Mouse (Mus musculus) limb, embryonic 13.5 days (tissue): ENCODE results near the gene Grm4. TPM values are rescaled to one million over a fixed set of nuclear protein-coding genes. Genes with fewer than 3 reads are reported as not detected.

Source experiments
- ATAC-seq: fragments of 200-750 bp; cut with Nextera tagmentation; 2 replicates; pipeline ENCODE4 v1.8.0; 2017; ENCODE audit warnings: low read depth, moderate number of reproducible peaks, moderate TSS enrichment; ENCODE audit not compliant: low FRiP score
- H3K27ac ChIP-seq: fragments of 300-500 bp; sonication (generic); 2 replicates; pipeline ENCODE4 v1.5.1; 2015; ENCODE audit warnings: inconsistent platforms, mild to moderate bottlenecking, moderate library complexity
- H3K27me3 ChIP-seq: fragments of 300-500 bp; sonication (generic); 2 replicates; pipeline ENCODE4 v1.6.1; 2015; ENCODE audit warnings: mild to moderate bottlenecking, inconsistent platforms
- H3K36me3 ChIP-seq: fragments of 300-500 bp; sonication (generic); 2 replicates; pipeline ENCODE4 v1.6.1; 2015; ENCODE audit warnings: inconsistent platforms, mild to moderate bottlenecking, moderate library complexity
- H3K4me1 ChIP-seq: fragments of 300-500 bp; sonication (generic); 2 replicates; pipeline ENCODE4 v1.6.1; 2015; ENCODE audit warnings: inconsistent platforms
- H3K4me2 ChIP-seq: fragments of 300-500 bp; sonication (generic); replicated peaks from 2 replicates; pipeline ENCODE4 v1.6.1; 2015; ENCODE audit warnings: inconsistent platforms, mild to moderate bottlenecking, moderate library complexity
- H3K4me3 ChIP-seq: fragments of 300-500 bp; sonication (generic); 2 replicates; pipeline ENCODE4 v1.5.1; 2015; ENCODE audit warnings: moderate library complexity, mild to moderate bottlenecking, inconsistent platforms
- H3K9ac ChIP-seq: fragments of 300-500 bp; sonication (generic); 2 replicates; pipeline ENCODE4 v1.6.1; 2015; ENCODE audit warnings: mild to moderate bottlenecking, inconsistent platforms
- H3K9me3 ChIP-seq: fragments of 300-500 bp; sonication (generic); 2 replicates; pipeline ENCODE4 v1.6.1; 2016; ENCODE audit warnings: inconsistent platforms
- WGBS: fragments of 180-500 bp; shearing (Covaris S2); methylation state at CpG from one replicate; pipeline ENCODE4 v1.1.7; 2015; 5-methylcytosine and 5-hydroxymethylcytosine counted together
- polyA plus RNA-seq: library from polyadenylated mRNA; unstranded; fragments of >200 nt; fragmentation: Nextera tagmentation; extraction: Ambion mirVana; gene quantifications from 2 replicates; pipeline ENCODE4 v1.2.1, GENCODE M21; 2015

Gene Grm4
- polyA plus RNA-seq, 1 experiment from 2014 or later = 0.34 TPM

DNA sequence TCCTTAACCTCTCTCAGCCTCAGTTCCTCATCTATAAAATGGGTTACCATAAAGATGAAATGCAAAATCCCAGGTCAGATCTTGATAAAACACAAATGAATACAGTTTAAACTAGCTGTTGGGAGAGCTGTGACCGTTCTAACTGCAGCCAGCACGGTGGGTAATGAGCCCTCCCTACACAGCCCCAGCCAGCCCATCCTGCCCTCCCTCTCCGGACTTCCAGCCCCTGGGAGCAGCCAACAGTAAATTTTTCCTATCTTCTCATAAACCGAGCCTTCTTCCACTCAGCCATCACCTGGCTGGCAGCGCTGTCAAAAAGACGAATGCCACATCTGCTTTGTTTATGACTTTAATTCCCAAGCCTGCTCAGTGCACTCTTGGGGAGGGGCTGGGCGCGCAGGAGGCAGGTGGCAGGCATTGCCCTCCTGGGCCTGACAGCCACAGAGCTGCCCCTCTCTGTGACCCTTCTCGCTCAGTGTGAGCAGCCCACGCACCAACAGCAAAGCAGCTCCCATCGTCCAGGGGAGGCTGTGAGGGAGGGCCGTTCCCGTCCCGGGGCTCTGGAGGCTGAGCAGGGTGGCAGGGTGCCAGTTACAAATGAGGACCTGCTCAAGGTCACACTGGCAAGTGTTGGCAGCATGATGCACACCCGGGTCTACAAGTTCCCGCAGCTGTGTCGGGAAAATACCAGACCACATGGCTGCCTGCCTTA, 75.7 kb downstream of the Grm4 start:
- ATAC-seq = no peak
- peaks cover 19% of the 10 kb centered on the region for H3K4me1 ChIP-seq
- H3K9me3 ChIP-seq = no peaks in the 10 kb centered on the region
- H3K36me3 ChIP-seq = no peaks in the 10 kb centered on the region
- H3K27me3 ChIP-seq = no peaks in the 10 kb centered on the region
- H3K9ac ChIP-seq = peak overlapping the region; percentile 0; the same call in 1 of the 2 replicates
- H3K4me3 ChIP-seq = no peak overlapping the region
- 28% methylated on average over 17 of the region's 17 CpGs for WGBS
- H3K4me2 ChIP-seq = no peak overlapping the region
- H3K27ac ChIP-seq = no peak overlapping the region

DNA sequence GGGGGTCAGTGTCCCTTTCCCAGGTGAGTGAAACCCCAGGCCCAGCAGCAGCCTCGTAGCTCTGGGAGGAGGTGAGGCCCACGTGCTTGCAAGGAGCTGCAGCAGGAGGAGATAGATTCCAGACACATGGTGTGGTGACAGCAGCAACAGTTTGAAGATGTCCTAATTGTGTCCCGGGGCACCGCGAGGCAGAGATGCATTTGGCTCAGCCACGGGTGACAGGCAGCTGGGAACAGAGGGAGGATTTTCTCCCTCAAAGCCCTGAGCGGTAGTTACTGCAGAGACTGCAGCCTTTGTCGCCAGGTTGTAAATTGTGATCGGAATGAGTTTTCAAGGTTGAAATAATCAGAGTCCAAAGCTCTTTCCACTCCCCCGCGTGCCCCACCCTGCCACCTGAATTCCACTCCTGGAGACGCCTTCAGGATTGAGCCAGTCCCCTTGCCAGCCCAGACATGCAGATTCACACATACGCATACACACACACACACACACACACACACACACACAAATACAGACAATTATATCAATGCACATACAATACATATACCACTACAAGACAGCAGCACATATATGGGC, 78.6 kb downstream of the Grm4 start:
- no peak for ATAC-seq
- Histone ChIP-seq H3K9me3 (no peaks in the 10 kb centered on the region), H3K9ac (no peak overlapping the region), H3K4me3 (no peak overlapping the region), H3K4me2 (no peak overlapping the region), H3K4me1 (peaks cover 16% of the 10 kb centered on the region), H3K36me3 (no peaks in the 10 kb centered on the region), H3K27ac (no peak overlapping the region), H3K27me3 (no peaks in the 10 kb centered on the region)
- WGBS = 26% methylated on average over 13 of the region's 13 CpGs

DNA sequence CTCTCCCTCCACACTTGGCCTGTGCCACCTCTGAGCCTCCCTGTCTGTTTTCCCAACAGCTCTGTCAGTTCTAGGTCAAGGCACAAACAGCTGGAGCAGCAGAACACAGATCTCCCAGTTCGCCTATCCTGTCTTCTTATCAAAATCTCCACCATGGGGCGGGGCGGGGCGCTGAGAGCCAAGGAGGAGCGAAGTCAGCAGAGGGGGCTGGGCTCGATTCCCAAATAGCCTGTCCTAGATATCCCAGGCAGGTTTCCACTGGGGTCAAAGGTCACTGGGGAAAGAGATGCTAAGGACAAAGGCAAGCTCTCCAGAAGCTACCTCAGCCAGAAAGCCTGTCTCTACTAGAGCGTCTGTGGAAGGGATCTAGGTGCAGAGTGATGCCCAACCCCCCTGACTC, 79.4 kb downstream of the Grm4 start:
- Histone ChIP-seq H3K27me3 (no peaks in the 10 kb centered on the region), H3K4me2 (no peak overlapping the region), H3K36me3 (no peaks in the 10 kb centered on the region), H3K27ac (no peak overlapping the region), H3K4me1 (peaks cover 12% of the 10 kb centered on the region), H3K9ac (no peak overlapping the region), H3K9me3 (no peaks in the 10 kb centered on the region), H3K4me3 (no peak overlapping the region)
- WGBS = 72% methylated on average over 7 of the region's 7 CpGs
- ATAC-seq = no peak

DNA sequence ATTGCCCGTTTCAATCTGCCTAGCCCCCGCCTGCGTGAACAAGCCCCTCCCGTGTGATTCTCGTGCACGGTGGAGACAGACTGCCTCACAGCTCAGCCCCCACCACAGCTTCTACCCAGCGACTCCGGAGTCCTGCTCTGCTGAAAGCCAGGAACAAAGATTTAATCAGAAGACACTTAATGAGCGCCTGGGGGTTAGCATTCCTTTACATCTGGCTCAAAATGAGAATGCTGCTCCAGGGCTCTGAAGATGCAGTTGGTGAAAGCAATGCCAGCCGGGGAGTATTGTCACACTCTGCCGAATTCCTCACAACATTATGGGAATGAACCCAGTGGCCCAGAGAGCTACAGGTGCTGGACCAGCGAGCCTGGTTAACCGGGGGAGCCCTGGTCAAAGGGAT, 85.4 kb downstream of the Grm4 start:
- H3K4me2 ChIP-seq = no peak overlapping the region
- no peak for ATAC-seq
- no peaks in the 10 kb centered on the region for H3K36me3 ChIP-seq
- H3K27ac ChIP-seq = no peak overlapping the region
- peaks cover 24% of the 10 kb centered on the region for H3K4me1 ChIP-seq
- H3K27me3 ChIP-seq = no peaks in the 10 kb centered on the region
- no peaks in the 10 kb centered on the region for H3K9me3 ChIP-seq
- 24% methylated on average over 13 of the region's 13 CpGs for WGBS
- 0 out of 2 replicates have a peak overlapping the region, but pooled peaks have one; percentile 13 for H3K9ac ChIP-seq
- no peak overlapping the region for H3K4me3 ChIP-seq

DNA sequence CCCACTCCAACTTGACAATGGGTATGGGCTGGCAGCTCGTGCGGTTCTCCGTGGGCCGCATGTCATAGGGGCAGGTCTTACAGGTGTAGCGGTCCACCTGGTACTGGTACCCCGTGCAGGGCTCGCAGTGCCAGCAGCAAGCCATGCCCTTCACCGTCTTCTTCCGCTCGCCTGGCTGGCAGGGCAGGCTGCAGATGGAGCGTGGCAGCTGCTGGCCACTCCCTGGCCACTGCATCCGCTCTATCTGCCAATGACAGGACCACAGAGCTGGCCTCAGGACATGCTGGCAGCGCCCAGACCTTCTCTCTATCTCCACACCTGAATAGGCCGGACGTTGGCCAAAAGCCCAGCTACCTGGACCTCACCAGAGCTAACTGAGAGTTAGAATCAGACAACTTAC, 86.0 kb downstream of the Grm4 start:
- no peak overlapping the region for H3K27ac ChIP-seq
- H3K4me1 ChIP-seq = peaks cover 24% of the 10 kb centered on the region
- H3K36me3 ChIP-seq = no peaks in the 10 kb centered on the region
- H3K9ac ChIP-seq = 0 out of 2 replicates have a peak overlapping the region, but pooled peaks have one; percentile 13
- ATAC-seq = no peak
- no peak overlapping the region for H3K4me2 ChIP-seq
- no peaks in the 10 kb centered on the region for H3K9me3 ChIP-seq
- H3K4me3 ChIP-seq = no peak overlapping the region
- H3K27me3 ChIP-seq = 0 out of 2 replicates have a peak, but pooled peaks cover 2% of the 10 kb centered on the region
- WGBS = 93% methylated on average over 15 of the region's 15 CpGs

DNA sequence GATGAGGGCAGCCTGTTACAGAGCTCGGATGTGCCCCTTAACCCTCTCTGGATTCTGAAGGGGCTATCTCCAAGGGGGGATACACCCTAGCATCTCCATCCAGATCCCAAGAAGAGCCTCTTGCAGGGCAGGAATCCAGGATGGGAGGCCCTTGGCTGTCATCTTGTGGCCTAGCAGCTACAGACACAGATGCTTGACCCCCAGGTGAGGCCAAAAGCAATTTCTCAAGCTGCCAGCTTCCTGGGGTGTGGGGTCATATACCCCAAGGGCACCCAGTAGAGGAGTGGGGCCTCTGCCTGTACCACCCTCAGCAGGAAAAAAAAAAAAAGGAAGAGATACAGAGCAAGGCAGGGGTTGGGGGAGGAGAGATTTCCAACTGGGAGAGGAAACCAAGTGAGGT, 87.1 kb downstream of the Grm4 start:
- Histone ChIP-seq H3K9ac (no peak overlapping the region), H3K9me3 (peaks cover 1% of the 10 kb centered on the region; the same call in 1 of the 2 replicates), H3K27ac (no peak overlapping the region), H3K4me3 (no peak overlapping the region), H3K4me1 (peaks cover 24% of the 10 kb centered on the region), H3K27me3 (0 out of 2 replicates have a peak, but pooled peaks cover 7% of the 10 kb centered on the region), H3K36me3 (no peaks in the 10 kb centered on the region), H3K4me2 (no peak overlapping the region)
- 79% methylated on average over 1 of the region's 1 CpGs for WGBS
- no peak for ATAC-seq

DNA sequence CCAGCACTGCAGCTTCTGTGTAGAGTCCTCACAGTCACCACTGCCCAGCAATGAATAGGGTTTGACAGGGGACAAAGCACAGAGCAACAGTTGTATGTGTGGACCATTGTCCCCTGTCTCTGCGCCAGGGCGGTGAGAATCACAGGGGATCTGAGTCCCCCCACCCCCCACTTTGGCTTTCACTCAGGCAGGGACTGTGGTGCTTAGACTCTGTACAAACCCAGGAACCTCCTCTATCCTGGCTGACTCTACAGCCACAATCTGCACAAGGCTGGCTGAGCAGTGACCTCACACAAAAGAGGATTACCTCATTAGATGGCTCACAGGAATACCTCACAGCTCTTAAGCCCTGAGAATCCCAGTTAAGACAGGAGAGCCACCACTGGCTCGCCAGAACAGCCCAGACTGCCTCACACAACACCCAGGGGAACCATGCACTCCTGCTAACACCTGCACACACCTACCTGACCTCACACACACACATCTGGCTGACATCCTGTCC, 88.0 kb downstream of the Grm4 start:
- H3K27ac ChIP-seq = no peak overlapping the region
- peaks cover 10% of the 10 kb centered on the region for H3K9me3 ChIP-seq
- no peak for ATAC-seq
- no peaks in the 10 kb centered on the region for H3K36me3 ChIP-seq
- H3K4me1 ChIP-seq = peaks cover 24% of the 10 kb centered on the region
- no peak overlapping the region for H3K9ac ChIP-seq
- no peak overlapping the region for H3K4me3 ChIP-seq
- H3K4me2 ChIP-seq = no peak overlapping the region
- WGBS = 60% methylated on average over 3 of the region's 3 CpGs
- 0 out of 2 replicates have a peak, but pooled peaks cover 7% of the 10 kb centered on the region for H3K27me3 ChIP-seq

DNA sequence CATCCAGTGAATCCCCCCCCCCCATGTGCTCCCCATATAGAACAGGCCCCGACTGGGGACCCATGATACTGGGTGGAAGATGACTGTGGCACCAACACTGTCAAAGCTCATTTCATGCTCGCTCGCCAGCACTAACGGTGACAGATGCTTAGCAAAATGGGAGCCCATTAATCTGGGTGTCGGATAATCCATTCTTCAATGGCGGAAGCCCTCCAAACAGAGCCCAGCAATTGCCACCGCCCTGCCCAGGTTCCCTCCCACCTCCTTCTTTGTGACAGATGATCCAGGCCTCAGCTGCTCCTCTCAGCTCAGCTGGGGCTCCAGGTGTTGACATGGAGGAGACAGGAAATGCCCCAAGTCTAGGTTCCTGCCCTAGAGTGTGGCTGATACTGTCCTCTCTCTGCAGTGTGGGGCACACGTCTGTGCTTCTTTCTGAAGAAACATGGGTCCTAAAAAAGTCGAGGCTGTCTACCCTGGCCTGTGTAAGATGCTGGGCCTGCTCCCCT, 89.0 kb downstream of the Grm4 start:
- H3K4me1 ChIP-seq = peaks cover 24% of the 10 kb centered on the region
- H3K4me3 ChIP-seq = no peak overlapping the region
- H3K27me3 ChIP-seq = 0 out of 2 replicates have a peak, but pooled peaks cover 7% of the 10 kb centered on the region
- no peak overlapping the region for H3K4me2 ChIP-seq
- H3K27ac ChIP-seq = no peak overlapping the region
- WGBS = 58% methylated on average over 9 of the region's 9 CpGs
- H3K9ac ChIP-seq = no peak overlapping the region
- H3K36me3 ChIP-seq = no peaks in the 10 kb centered on the region
- peaks cover 18% of the 10 kb centered on the region for H3K9me3 ChIP-seq
- no peak for ATAC-seq

DNA sequence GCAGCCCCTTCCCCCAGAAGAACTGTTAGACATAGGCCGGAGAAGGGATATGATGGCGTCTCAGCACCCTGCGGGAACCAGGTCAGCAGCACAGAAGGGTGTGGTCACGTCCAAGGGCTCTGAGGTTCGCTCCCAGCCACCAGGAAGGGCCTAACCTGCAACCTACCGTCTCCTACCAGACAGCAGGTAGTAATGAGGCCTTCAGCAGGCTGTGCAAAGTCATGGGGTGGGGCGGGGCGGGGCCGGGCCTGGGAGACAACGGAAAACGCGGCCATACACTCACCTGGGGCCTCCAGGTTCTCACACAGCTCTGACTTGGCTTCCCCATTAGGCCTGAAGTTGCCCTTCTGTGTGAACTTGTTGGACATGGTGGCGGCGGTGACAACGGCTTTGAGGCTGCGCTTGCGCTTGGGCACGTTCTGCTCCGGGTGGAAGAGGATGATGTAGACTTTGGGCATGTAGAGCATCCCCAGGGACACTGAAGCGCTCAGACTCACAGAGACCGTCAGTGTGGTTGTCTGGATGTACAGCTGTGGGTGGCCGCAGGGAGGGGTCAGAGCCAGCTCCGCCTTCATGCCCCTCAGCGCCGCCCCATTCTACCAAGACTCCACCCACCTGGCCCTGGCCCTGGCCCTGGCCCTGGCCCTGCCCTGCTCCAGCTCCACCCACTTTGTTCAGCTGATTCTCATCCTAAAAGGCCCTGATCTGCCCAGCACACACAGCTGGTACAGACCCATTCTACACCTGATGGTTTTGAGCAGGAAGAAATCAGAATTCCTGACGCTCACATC, 90.0 kb downstream of the Grm4 start:
- H3K4me3 ChIP-seq = no peak overlapping the region
- no peak; the same call in 1 of the 2 replicates for ATAC-seq
- peaks cover 24% of the 10 kb centered on the region for H3K4me1 ChIP-seq
- 84% methylated on average over 26 of the region's 26 CpGs for WGBS
- peaks cover 18% of the 10 kb centered on the region for H3K9me3 ChIP-seq
- no peaks in the 10 kb centered on the region for H3K36me3 ChIP-seq
- H3K27ac ChIP-seq = no peak overlapping the region
- no peak overlapping the region for H3K4me2 ChIP-seq
- H3K27me3 ChIP-seq = 0 out of 2 replicates have a peak, but pooled peaks cover 7% of the 10 kb centered on the region
- H3K9ac ChIP-seq = no peak overlapping the region

DNA sequence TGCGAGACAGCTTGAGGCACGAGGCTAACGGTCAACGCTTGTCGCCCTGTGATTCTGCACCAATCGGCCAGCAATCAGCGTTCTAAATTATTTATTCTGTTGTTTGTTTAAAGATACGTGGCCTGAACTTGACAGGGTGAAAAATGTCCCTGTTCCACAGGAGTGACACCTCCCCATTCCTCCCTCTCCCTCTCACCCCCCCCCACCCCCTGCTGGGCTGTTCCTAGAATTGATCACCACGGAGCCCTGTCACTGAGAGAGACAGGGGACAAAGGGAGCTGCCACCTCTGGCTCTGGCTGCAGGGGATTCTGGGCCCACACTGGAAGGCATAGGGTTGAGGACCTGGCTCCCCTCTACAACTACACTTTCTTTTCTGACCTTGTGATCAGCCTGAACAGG, 91.4 kb downstream of the Grm4 start:
- no peak for ATAC-seq

DNA sequence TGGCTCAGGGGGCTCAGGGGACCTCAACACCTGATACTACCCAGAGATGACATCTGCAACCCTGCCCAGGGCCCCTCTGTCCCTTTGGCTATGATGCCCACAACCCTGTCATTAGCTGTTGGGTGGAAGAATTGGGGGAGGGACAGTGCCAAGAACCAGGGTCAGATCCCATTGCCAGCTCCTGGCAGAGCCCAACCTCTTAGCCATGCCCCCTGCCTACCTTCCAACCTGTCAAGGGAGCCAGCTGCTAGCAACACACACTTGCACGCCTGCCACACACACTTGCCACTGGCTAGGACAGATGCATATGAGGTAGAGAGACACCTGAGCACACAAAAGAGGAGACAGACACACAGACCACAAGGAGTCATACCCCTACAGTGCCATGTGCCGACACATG, 96.2 kb downstream of the Grm4 start:
- ATAC-seq = no peak
- no peaks in the 10 kb centered on the region for H3K36me3 ChIP-seq
- H3K4me2 ChIP-seq = no peak overlapping the region
- no peak overlapping the region for H3K9ac ChIP-seq
- H3K27me3 ChIP-seq = 0 out of 2 replicates have a peak, but pooled peaks cover 3% of the 10 kb centered on the region
- WGBS = 87% methylated on average over 2 of the region's 2 CpGs
- H3K9me3 ChIP-seq = peaks cover 18% of the 10 kb centered on the region
- H3K4me3 ChIP-seq = no peak overlapping the region
- no peak overlapping the region for H3K27ac ChIP-seq
- H3K4me1 ChIP-seq = peaks cover 45% of the 10 kb centered on the region

More for the DNA sequence above, 91.4 kb downstream of the Grm4 start:
- 29% methylated on average over 9 of the region's 9 CpGs for WGBS
- Histone ChIP-seq H3K27me3 (0 out of 2 replicates have a peak, but pooled peaks cover 7% of the 10 kb centered on the region), H3K4me1 (peaks cover 24% of the 10 kb centered on the region), H3K9ac (no peak overlapping the region), H3K27ac (no peak overlapping the region), H3K9me3 (peaks cover 18% of the 10 kb centered on the region), H3K4me2 (no peak overlapping the region), H3K4me3 (no peak overlapping the region), H3K36me3 (no peaks in the 10 kb centered on the region)

DNA sequence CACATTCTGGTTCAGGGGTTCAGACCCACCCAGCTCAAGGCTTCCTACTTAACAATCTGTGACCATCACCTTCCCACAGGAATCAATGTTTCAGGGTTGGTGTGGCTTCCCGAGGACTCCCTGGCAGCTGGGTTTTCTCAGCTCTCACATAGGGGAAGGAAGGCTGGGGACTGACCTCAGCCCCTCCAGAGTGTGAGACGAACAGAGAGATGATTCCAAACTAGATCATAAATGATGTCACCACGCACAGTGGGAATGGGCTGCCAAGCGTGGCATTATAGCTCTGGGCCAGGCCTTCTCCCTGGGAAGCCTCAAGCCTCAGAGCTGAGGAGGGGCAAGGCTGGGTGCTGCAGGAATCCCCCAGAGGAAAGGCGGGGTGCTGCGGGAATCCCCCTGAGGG, 96.8 kb downstream of the Grm4 start:
- Histone ChIP-seq H3K4me1 (peaks cover 45% of the 10 kb centered on the region), H3K9me3 (peaks cover 18% of the 10 kb centered on the region), H3K4me3 (no peak overlapping the region), H3K27ac (peak overlapping the region; percentile 93; the same call in 1 of the 2 replicates), H3K27me3 (no peaks in the 10 kb centered on the region), H3K4me2 (no peak overlapping the region), H3K36me3 (no peaks in the 10 kb centered on the region), H3K9ac (no peak overlapping the region)
- WGBS = 65% methylated on average over 6 of the region's 6 CpGs
- no peak for ATAC-seq
